Mouse (Mus musculus) erythroblast, embryonic 14.5 days (primary cell): ENCODE results near the gene Vps29.

ENCODE experiments used
- GATA1 ChIP-seq: IDR thresholded peaks from 2 replicates; pipeline ENCODE4 v1.6.1; 2012; ENCODE audit warnings: low read length, inconsistent platforms, mixed read lengths
- TAL1 ChIP-seq: IDR thresholded peaks from 3 replicates; pipeline ENCODE4 v1.6.1; 2012; ENCODE audit warnings: low read length, inconsistent platforms, mixed read lengths

DNA sequence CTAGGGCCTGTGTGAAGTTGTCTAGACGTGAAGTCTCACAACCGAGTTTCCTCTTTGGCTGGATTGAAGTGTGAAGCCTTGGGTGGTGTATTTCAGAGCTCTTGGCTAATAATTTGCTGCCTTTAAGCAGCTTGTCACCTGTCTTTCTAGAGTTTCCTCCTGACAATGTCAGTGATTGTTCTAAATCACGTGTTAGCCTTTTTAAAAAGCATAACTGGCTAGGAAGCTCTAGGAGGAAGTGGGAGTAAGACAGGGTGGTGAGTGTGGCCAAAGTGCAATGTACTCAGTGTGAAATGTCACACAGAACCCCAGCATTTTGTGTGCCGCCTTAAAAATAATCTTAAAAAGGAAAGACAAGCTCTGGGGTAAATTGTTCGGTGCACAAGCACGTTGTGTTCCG is 10.4 kb upstream of the Vps29 start:
- TF ChIP-seq GATA1: no peak
- no peak for TF ChIP-seq TAL1
